Mouse (Mus musculus): ENCODE data around the gene Celf1.

GRCm38 (mm10) chr2:91013881-91014280, 73.7 kb downstream of the Celf1 start:
- TF ChIP-seq POLR2AphosphoS5 (IDR thresholded peaks at IDR 0.05; ENCODE audit: borderline replicate concordance, low read depth, low read length) (no peak), JUND (IDR thresholded peaks at IDR 0.05; ENCODE audit: low read depth, low read length) (no peak), TBP (IDR thresholded peaks at IDR 0.05; ENCODE audit: low read depth, low read length) (no peak), POLR2A (IDR thresholded peaks at IDR 0.05; ENCODE audit: control insufficient read depth in 1 of 2, insufficient read depth in 1 of 2, low read depth in 1 of 2, low read length in 2 of 2, poor library complexity in 1 of 2) (no peak), RCOR1 (IDR thresholded peaks at IDR 0.05; ENCODE audit: low read depth, low read length) (no peak), USF1 (IDR thresholded peaks at IDR 0.05; ENCODE audit: low read depth, low read length) (no peak), E2F4 (IDR thresholded peaks at IDR 0.05; ENCODE audit: borderline replicate concordance, low read depth, low read length) (no peak), EP300 (IDR thresholded peaks at IDR 0.05; ENCODE audit: low read depth in 1 of 2, low read length in 2 of 2) (no peak), HCFC1 (IDR thresholded peaks at IDR 0.05; ENCODE audit: low read depth, low read length) (no peak), ZNF384 (IDR thresholded peaks at IDR 0.05; ENCODE audit: low read depth, low read length) (no peak), ZKSCAN1 (IDR thresholded peaks at IDR 0.05; ENCODE audit: low read depth, low read length) (no peak), BHLHE40 (IDR thresholded peaks at IDR 0.05; ENCODE audit: borderline replicate concordance, low read depth, low read length) (no peak), CTCF (IDR thresholded peaks at IDR 0.05 in 2 of 3, conservative IDR thresholded peaks at IDR 0.05 in 1 of 3; ENCODE audit: control insufficient read depth in 1 of 3, insufficient read depth in 1 of 3, low read depth in 2 of 3, low read length in 3 of 3, poor library complexity in 1 of 3, severe bottlenecking in 1 of 3) (no peak), KAT2A (conservative IDR thresholded peaks at IDR 0.05; ENCODE audit: low read depth, low read length) (no peak)

Data from MEL (cell line).